ENCODE assay signal across 9 mouse cellular contexts in the genomic region with DNA sequence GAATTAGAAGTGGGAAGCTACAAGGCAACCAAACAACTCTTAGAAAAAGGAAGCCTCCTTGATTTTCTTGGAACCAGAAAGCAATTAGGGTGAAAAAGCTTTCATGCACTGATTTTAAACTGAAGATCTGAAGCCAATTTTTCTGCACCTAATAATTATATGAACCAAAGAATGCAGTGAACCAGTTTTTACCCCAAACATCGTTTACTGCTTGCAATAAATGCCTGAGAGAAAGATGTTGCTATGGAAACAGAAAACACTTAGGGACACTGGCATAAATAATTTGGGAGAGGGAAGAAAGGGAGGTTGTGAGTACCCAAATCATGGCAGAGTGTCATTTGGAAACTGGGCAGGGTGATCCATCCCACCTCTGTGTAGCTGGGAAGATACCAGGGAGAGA.
DNase-seq lines count a peak whose midpoint lies in the region; ATAC-seq and TF ChIP-seq lines count a peak whose summit lies in the region.
"Had no signal": no experiment of that assay in that cellular context is flagged by ENCODE, and none has a peak within 500 bp of the region (broad histone marks: within the 10 kb centered on the region; RNA-seq: fewer than 3 reads in every experiment).

No protein-coding gene starts in this region.

- H3K79me2 ChIP-seq in myocyte (ENCODE audit: control insufficient read depth, insufficient read depth) = peaks cover 8% of the 10 kb centered on the region

- intact Hi-C loops in heart, postnatal 10 days (cut with DNase I) = loop anchor here (2.0 to 5.0 kb wide), 2 partner anchors 60 to 76 kb away; no protein-coding TSS in a partner anchor

- peak overlapping the region; percentile 9; the same call in 1 of the 2 replicates for H3K4me2 ChIP-seq in heart, embryonic 16.5 days (ENCODE audit: low read depth, low read length)
- no peak overlapping the region for H3K4me2 ChIP-seq in lung, embryonic 14.5 days
- no peak overlapping the region for H3K4me2 ChIP-seq in forebrain, embryonic 12.5 days
- H3K4me2 ChIP-seq in myocyte (ENCODE audit: low read depth) = peak overlapping the region; percentile 8

- no peaks in the 10 kb centered on the region for H3K27me3 ChIP-seq in heart, embryonic 16.5 days (ENCODE audit: control insufficient read depth, insufficient read depth, low read length)
- no peaks in the 10 kb centered on the region for H3K27me3 ChIP-seq in lung, embryonic 14.5 days (ENCODE audit: insufficient read depth, low read length)
- H3K27me3 ChIP-seq in forebrain, embryonic 12.5 days = no peaks in the 10 kb centered on the region
- no peaks in the 10 kb centered on the region for H3K27me3 ChIP-seq in myocyte (ENCODE audit: control insufficient read depth, insufficient read depth, insufficient read length)

- no peak overlapping the region for H3ac ChIP-seq in myocyte (ENCODE audit: control insufficient read depth, insufficient read length)

- H3K4me3 ChIP-seq in heart, embryonic 16.5 days (ENCODE audit: low read length) = no peak overlapping the region
- H3K4me3 ChIP-seq in lung, embryonic 14.5 days (ENCODE audit: low read depth, low read length) = no peak overlapping the region
- no peak overlapping the region for H3K4me3 ChIP-seq in forebrain, embryonic 12.5 days (replicated peaks)
- H3K4me3 ChIP-seq in myocyte = no peak overlapping the region

- peak overlapping the region; percentile 7; the same call in 1 of the 2 replicates for H3K9ac ChIP-seq in heart, embryonic 16.5 days (ENCODE audit: low read length)
- no peak overlapping the region for H3K9ac ChIP-seq in lung, embryonic 14.5 days
- H3K9ac ChIP-seq in forebrain, embryonic 12.5 days = no peak overlapping the region

- no peaks in the 10 kb centered on the region for H3K9me3 ChIP-seq in heart, embryonic 16.5 days (replicated peaks; ENCODE audit: control insufficient read depth, low read length)
- H3K9me3 ChIP-seq in lung, embryonic 14.5 days (ENCODE audit: low read depth, low read length) = no peaks in the 10 kb centered on the region
- no peaks in the 10 kb centered on the region for H3K9me3 ChIP-seq in forebrain, embryonic 12.5 days

- peak overlapping the region; percentile 80 for H3K27ac ChIP-seq in heart, embryonic 16.5 days (ENCODE audit: low read length)
- peak overlapping the region; percentile 74; the same call in 1 of the 2 replicates for H3K27ac ChIP-seq in lung, embryonic 14.5 days (ENCODE audit: low read depth)
- 0 out of 2 replicates have a peak overlapping the region, but pooled peaks have one; percentile 11 for H3K27ac ChIP-seq in forebrain, embryonic 12.5 days

- H3K36me3 ChIP-seq in heart, embryonic 16.5 days (ENCODE audit: control insufficient read depth, insufficient read depth) = no peaks in the 10 kb centered on the region
- no peaks in the 10 kb centered on the region for H3K36me3 ChIP-seq in lung, embryonic 14.5 days (ENCODE audit: insufficient read depth)
- H3K36me3 ChIP-seq in forebrain, embryonic 12.5 days (replicated peaks) = no peaks in the 10 kb centered on the region
- no peaks in the 10 kb centered on the region for H3K36me3 ChIP-seq in myocyte (ENCODE audit: control insufficient read depth, insufficient read depth)

- TF ChIP-seq POLR2A in myocyte (IDR thresholded peaks at IDR 0.05; ENCODE audit: insufficient read length, low read depth) = no peak

- no peak for TF ChIP-seq CTCF in lung, embryonic 14.5 days (IDR thresholded peaks at IDR 0.05; ENCODE audit: low read depth)

- DNase-seq in heart, postnatal 10 days = no peak
- no peak for DNase-seq in lung, embryonic 14.5 days
- DNase-seq in lung, postnatal 4 days = no peak
- DNase-seq in spleen, adult 18-20 months = no peak
- DNase-seq: thymus, postnatal 4 days had no signal

- WGBS in heart, embryonic 16.5 days = 43% methylated on average over 1 of the region's 1 CpGs
- 35% methylated on average over 1 of the region's 1 CpGs for WGBS in lung, embryonic 14.5 days
- WGBS in forebrain, embryonic 12.5 days = 14% methylated on average over 1 of the region's 1 CpGs

- H3K4me1 ChIP-seq in heart, embryonic 16.5 days (ENCODE audit: control insufficient read depth, insufficient read depth, low read length) = peaks cover 35% of the 10 kb centered on the region
- no peaks in the 10 kb centered on the region for H3K4me1 ChIP-seq in lung, embryonic 14.5 days (ENCODE audit: insufficient read depth)
- peaks cover 15% of the 10 kb centered on the region for H3K4me1 ChIP-seq in forebrain, embryonic 12.5 days

- ATAC-seq in heart, embryonic 16.5 days (replicated peaks; ENCODE audit: extremely low read depth, insufficient read depth, low FRiP score) = no peak
- ATAC-seq in lung, embryonic 14.5 days (ENCODE audit: insufficient read depth) = no peak
- no peak for ATAC-seq in forebrain, embryonic 12.5 days (ENCODE audit: low FRiP score)
- no peak for ATAC-seq in CD4-positive, CD25-positive, alpha-beta regulatory T cell, adult 4 months

TF ChIP-seq in myocyte, 11 proteins besides CTCF, POLR2A, EP300 and RAD21:
- no peak for TF ChIP-seq SRF (IDR thresholded peaks at IDR 0.05; ENCODE audit: control insufficient read depth, insufficient read length, low read depth)
- no peak for TF ChIP-seq MYOD1 (IDR thresholded peaks at IDR 0.05; ENCODE audit: control insufficient read depth in 1 of 3, insufficient read length in 2 of 3, low read depth in 2 of 3)
- no peak for TF ChIP-seq MYOG (IDR thresholded peaks at IDR 0.05; ENCODE audit: control insufficient read depth in 1 of 3, insufficient read depth in 1 of 3, insufficient read length in 2 of 3, low read depth in 2 of 3)
- no peak for TF ChIP-seq USF1 (IDR thresholded peaks at IDR 0.05; ENCODE audit: low read depth)

Comparison
In these comparisons a context has a peak if more than half of its experiments do, and no peak if none do; other contexts are left out.
1. H3K27ac ChIP-seq: peak in every context shown above with its lines; median percentile 80 in heart, embryonic 16.5 days; 74 in lung, embryonic 14.5 days; 11 in forebrain, embryonic 12.5 days.
2. H3K4me2 ChIP-seq: peak in heart, embryonic 16.5 days (single experiment) and myocyte (single experiment); none in lung, embryonic 14.5 days (single experiment) and forebrain, embryonic 12.5 days (single experiment).